Mouse (Mus musculus) E14TG2a.4 (cell line): Measurements from ENCODE around the gene Npas2.

Experiments
- H3K27me3 ChIP-seq: 2 replicates; pipeline ENCODE4 v1.6.1; 2014; ENCODE audit warnings: low read length, control low read depth; ENCODE audit not compliant: insufficient read depth
- H3K36me3 ChIP-seq: 2 replicates; pipeline ENCODE4 v1.6.1; 2014; ENCODE audit warnings: low read length, control low read depth; ENCODE audit not compliant: insufficient read depth
- H3K4me1 ChIP-seq: replicated peaks from 2 replicates; pipeline ENCODE4 v1.6.1; 2014; ENCODE audit warnings: low read depth, low read length, control low read depth
- H3K4me3 ChIP-seq: replicated peaks from 2 replicates; pipeline ENCODE4 v1.5.1; 2014; ENCODE audit warnings: mild to moderate bottlenecking, low read length
- H3K9me3 ChIP-seq: 2 replicates; pipeline ENCODE4 v1.6.1; 2014; ENCODE audit warnings: low read length, control low read depth
- CTCF ChIP-seq: conservative IDR thresholded peaks from 2 replicates; pipeline ENCODE4 v1.5.1; 2014; ENCODE audit warnings: low read length
- NANOG ChIP-seq: IDR thresholded peaks from 2 replicates; pipeline ENCODE4 v1.6.1; 2014; ENCODE audit warnings: borderline replicate concordance, low read length, mixed read lengths
- POU5F1 ChIP-seq: IDR thresholded peaks from 2 replicates; pipeline ENCODE4 v1.6.1; 2014; ENCODE audit warnings: low read length, borderline replicate concordance

Gene Npas2

GRCm38 (mm10) chr1:39284786-39285185 lies 91.3 kb downstream of the Npas2 start:
- Histone ChIP-seq H3K9me3 (no peaks in the 10 kb centered on the region), H3K36me3 (no peaks in the 10 kb centered on the region), H3K27me3 (peaks cover 11% of the 10 kb centered on the region; the same call in 1 of the 2 replicates), H3K4me3 (no peak overlapping the region), H3K4me1 (peaks cover 16% of the 10 kb centered on the region)
- TF ChIP-seq CTCF: no peak
- no peak for TF ChIP-seq NANOG
- TF ChIP-seq POU5F1: no peak

GRCm38 (mm10) chr1:39287076-39287475 lies 93.5 kb downstream of the Npas2 start:
- H3K9me3 ChIP-seq: no peaks in the 10 kb centered on the region
- H3K36me3 ChIP-seq: no peaks in the 10 kb centered on the region
- H3K27me3 ChIP-seq: peaks cover 11% of the 10 kb centered on the region; the same call in 1 of the 2 replicates
- H3K4me1 ChIP-seq: peaks cover 21% of the 10 kb centered on the region
- H3K4me3 ChIP-seq: no peak overlapping the region
- no peak for TF ChIP-seq POU5F1
- no peak for TF ChIP-seq NANOG

- H3K27me3 ChIP-seq: peaks cover 11% of the 10 kb centered on the region; the same call in 1 of the 2 replicates
- no peaks in the 10 kb centered on the region for H3K36me3 ChIP-seq
- no peak overlapping the region for H3K4me3 ChIP-seq
- TF ChIP-seq NANOG (no peak), POU5F1 (no peak), CTCF (no peak)
- H3K9me3 ChIP-seq: no peaks in the 10 kb centered on the region
- peaks cover 28% of the 10 kb centered on the region for H3K4me1 ChIP-seq
Observed at GRCm38 (mm10) chr1:39287831-39288230, 94.3 kb downstream of the Npas2 start.

GRCm38 (mm10) chr1:39288425-39288824 lies 94.9 kb downstream of the Npas2 start:
- TF ChIP-seq POU5F1 (no peak), NANOG (no peak)
- Histone ChIP-seq H3K9me3 (no peaks in the 10 kb centered on the region), H3K4me3 (no peak overlapping the region), H3K36me3 (no peaks in the 10 kb centered on the region), H3K4me1 (peaks cover 34% of the 10 kb centered on the region), H3K27me3 (peaks cover 11% of the 10 kb centered on the region; the same call in 1 of the 2 replicates)

GRCm38 (mm10) chr1:39292001-39292400 lies 98.5 kb downstream of the Npas2 start:
- TF ChIP-seq POU5F1: no peak
- no peak for TF ChIP-seq CTCF
- TF ChIP-seq NANOG: no peak
- H3K9me3 ChIP-seq: no peaks in the 10 kb centered on the region
- peaks cover 52% of the 10 kb centered on the region for H3K4me1 ChIP-seq
- H3K27me3 ChIP-seq: 0 out of 2 replicates have a peak, but pooled peaks cover under 1% of the 10 kb centered on the region
- no peak overlapping the region; the same call in 1 of the 2 replicates for H3K4me3 ChIP-seq
- no peaks in the 10 kb centered on the region for H3K36me3 ChIP-seq

GRCm38 (mm10) chr1:39298294-39298693 lies 104.8 kb downstream of the Npas2 start:
- TF ChIP-seq NANOG: no peak
- TF ChIP-seq POU5F1: no peak
- TF ChIP-seq CTCF: no peak
- Histone ChIP-seq H3K4me3 (no peak overlapping the region), H3K4me1 (peaks cover 20% of the 10 kb centered on the region), H3K36me3 (no peaks in the 10 kb centered on the region), H3K27me3 (0 out of 2 replicates have a peak, but pooled peaks cover 10% of the 10 kb centered on the region), H3K9me3 (no peaks in the 10 kb centered on the region)

- Histone ChIP-seq H3K4me3 (no peak overlapping the region), H3K4me1 (peaks cover under 1% of the 10 kb centered on the region; the same call in 1 of the 2 replicates), H3K36me3 (no peaks in the 10 kb centered on the region), H3K27me3 (0 out of 2 replicates have a peak, but pooled peaks cover 10% of the 10 kb centered on the region), H3K9me3 (no peaks in the 10 kb centered on the region)
- TF ChIP-seq CTCF: no peak
- TF ChIP-seq POU5F1: no peak
- no peak for TF ChIP-seq NANOG
Observed at GRCm38 (mm10) chr1:39300243-39300642, 106.7 kb downstream of the Npas2 start.

GRCm38 (mm10) chr1:39300676-39301075 lies 107.1 kb downstream of the Npas2 start:
- H3K36me3 ChIP-seq: no peaks in the 10 kb centered on the region
- TF ChIP-seq NANOG: no peak
- no peak for TF ChIP-seq CTCF
- TF ChIP-seq POU5F1: no peak
- H3K9me3 ChIP-seq: no peaks in the 10 kb centered on the region
- H3K4me1 ChIP-seq: no peaks in the 10 kb centered on the region; the same call in 1 of the 2 replicates
- H3K27me3 ChIP-seq: 0 out of 2 replicates have a peak, but pooled peaks cover 10% of the 10 kb centered on the region
- H3K4me3 ChIP-seq: no peak overlapping the region

- no peaks in the 10 kb centered on the region for H3K36me3 ChIP-seq
- no peak overlapping the region for H3K4me3 ChIP-seq
- no peaks in the 10 kb centered on the region for H3K9me3 ChIP-seq
- H3K27me3 ChIP-seq: 0 out of 2 replicates have a peak, but pooled peaks cover 10% of the 10 kb centered on the region
- TF ChIP-seq CTCF: no peak
- no peak for TF ChIP-seq NANOG
- TF ChIP-seq POU5F1: no peak
- no peaks in the 10 kb centered on the region; the same call in 1 of the 2 replicates for H3K4me1 ChIP-seq
Observed at GRCm38 (mm10) chr1:39302246-39302645, 108.7 kb downstream of the Npas2 start.
